Mouse (Mus musculus): Measurements from ENCODE around the gene Ksr1.

Gene Ksr1

GRCm38 (mm10) chr11:78982513-78983291 is 163.5 kb downstream of the Ksr1 start:
- no peak for DNase-seq (ENCODE audit: low read depth, low spot score)

- no peak for DNase-seq (ENCODE audit: low read depth, low spot score)
These were observed 164.2 kb downstream of the Ksr1 start for GRCm38 (mm10) chr11:78982042-78982441.

- DNase-seq (ENCODE audit: low read depth, low spot score): no peak
These were observed 166.0 kb downstream of the Ksr1 start for GRCm38 (mm10) chr11:78980083-78980634.

- DNase-seq (ENCODE audit: low read depth, low spot score): no peak
These were observed 167.8 kb downstream of the Ksr1 start for GRCm38 (mm10) chr11:78978176-78979019.

GRCm38 (mm10) chr11:78976731-78977510 is 169.3 kb downstream of the Ksr1 start:
- no peak for DNase-seq (ENCODE audit: low read depth, low spot score)

GRCm38 (mm10) chr11:78973381-78974150 is 172.6 kb downstream of the Ksr1 start:
- peak; percentile 11 for DNase-seq (ENCODE audit: low read depth, low spot score)

- no peak for DNase-seq (ENCODE audit: low read depth, low spot score)
These were observed 173.3 kb downstream of the Ksr1 start for GRCm38 (mm10) chr11:78972811-78973351.

GRCm38 (mm10) chr11:78972328-78972727 is 173.9 kb downstream of the Ksr1 start:
- no peak for DNase-seq (ENCODE audit: low read depth, low spot score)

- no peak for DNase-seq (ENCODE audit: low read depth, low spot score)
These were observed 174.5 kb downstream of the Ksr1 start for GRCm38 (mm10) chr11:78971746-78972145.

GRCm38 (mm10) chr11:78971096-78971495 is 175.1 kb downstream of the Ksr1 start:
- DNase-seq (ENCODE audit: low read depth, low spot score): no peak

GRCm38 (mm10) chr11:78968121-78968520 is 178.1 kb downstream of the Ksr1 start:
- DNase-seq (ENCODE audit: low read depth, low spot score): no peak

GRCm38 (mm10) chr11:78967371-78967770 is 178.8 kb downstream of the Ksr1 start:
- peak; percentile 10 for DNase-seq (ENCODE audit: low read depth, low spot score)

Data from telencephalon, adult 2 months (tissue).